In the genomic region with DNA sequence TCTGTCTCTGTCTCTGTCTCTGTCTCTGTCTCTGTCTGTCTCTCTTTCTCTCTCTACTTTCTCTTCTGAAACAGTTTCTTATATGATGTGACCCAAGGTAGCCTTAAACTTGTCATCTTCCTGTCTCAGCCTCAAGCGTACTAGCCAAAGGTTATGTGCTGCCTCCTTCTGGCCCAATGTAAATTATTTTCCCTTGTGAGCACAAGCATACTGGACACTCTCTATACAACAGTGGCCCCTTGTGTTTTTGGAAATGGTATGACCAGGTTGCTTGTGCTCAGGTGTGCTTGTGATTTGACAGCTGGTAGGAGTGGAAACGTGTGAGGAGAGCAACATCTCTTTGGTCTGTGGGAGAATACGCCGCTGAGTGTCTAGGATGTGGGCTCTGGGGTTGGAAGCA, we compare ENCODE assay signal across 15 mouse cellular contexts. TPM values are rescaled to one million over a fixed set of nuclear protein-coding genes. Genes with fewer than 3 reads are reported as not detected.
DNase-seq lines count a peak whose midpoint lies in the region; ATAC-seq and TF ChIP-seq lines count a peak whose summit lies in the region.
"Had no signal": no experiment of that assay in that cellular context is flagged by ENCODE, and none has a peak within 500 bp of the region (broad histone marks: within the 10 kb centered on the region; RNA-seq: fewer than 3 reads in every experiment).

No protein-coding gene starts in this region.

- no peak overlapping the region for H3K27ac ChIP-seq in kidney, adult 2 months (ENCODE audit: insufficient read depth, low read depth, low read length)
- H3K27ac ChIP-seq in spleen, adult 2 months (ENCODE audit: insufficient read depth, low read length) = no peak overlapping the region
- no peak overlapping the region for H3K27ac ChIP-seq in embryonic facial prominence, embryonic 10.5 days (replicated peaks)
- H3K27ac ChIP-seq: heart, embryonic 15.5 days; liver, embryonic 13.5 days had no signal

- no peaks in the 10 kb centered on the region for H3K4me1 ChIP-seq in kidney, adult 2 months (ENCODE audit: control insufficient read depth, insufficient read depth, low read length)
- H3K4me1 ChIP-seq in spleen, adult 2 months (ENCODE audit: control insufficient read depth, insufficient read depth, insufficient read length) = peaks cover 7% of the 10 kb centered on the region; the same call in 1 of the 2 replicates
- peaks cover 4% of the 10 kb centered on the region for H3K4me1 ChIP-seq in embryonic facial prominence, embryonic 10.5 days
- H3K4me1 ChIP-seq: heart, embryonic 15.5 days; liver, embryonic 13.5 days had no signal

- peak; percentile 23; the same call in 1 of the 2 replicates for TF ChIP-seq CTCF in kidney, adult 2 months (conservative IDR thresholded peaks at IDR 0.05; ENCODE audit: insufficient read depth, insufficient read length, low read depth, low read length)
- TF ChIP-seq CTCF in spleen, adult 2 months (IDR thresholded peaks at IDR 0.05; ENCODE audit: extremely low read depth, insufficient read depth, insufficient read length, insufficient replicate concordance) = peak; percentile 12; the same call in 1 of the 2 replicates
- TF ChIP-seq CTCF in Patski (IDR thresholded peaks at IDR 0.05) = peak; percentile 33

- no peak for TF ChIP-seq POLR2A in kidney, adult 2 months (IDR thresholded peaks at IDR 0.05; ENCODE audit: low read depth, low read length)
- TF ChIP-seq POLR2A in spleen, adult 2 months (IDR thresholded peaks at IDR 0.05; ENCODE audit: low read depth, low read length) = no peak

- POLR2A ChIA-PET in Patski (lab: Charles Lee) = no interaction called here

- WGBS in kidney, adult 2 months = 86% methylated on average over 4 of the region's 4 CpGs
- 82% methylated on average over 4 of the region's 4 CpGs for WGBS in spleen, adult 2 months
- 85% methylated on average over 4 of the region's 4 CpGs for WGBS in embryonic facial prominence, embryonic 10.5 days

- DNase-seq in kidney, adult 2 months = no peak
- no peak for DNase-seq in kidney, postnatal 14 days
- DNase-seq in spleen, adult 2 months (ENCODE audit: low read depth in 1 of 2, low spot score in 2 of 2) = peak in 1 of 2 experiments; percentile 18
- DNase-seq in spleen, postnatal 4 days (ENCODE audit: low spot score in 2 of 2) = no peak
- no peak for DNase-seq in Patski (ENCODE audit: low read depth, low spot score)
- DNase-seq in splenic B cell, adult 2 months (ENCODE audit: low read depth, low spot score) = peak; percentile 83
- DNase-seq in layer of hippocampus, adult 9-11 months = no peak
- no peak for DNase-seq in embryonic facial prominence, embryonic 10.5 days (ENCODE audit: low spot score)
- DNase-seq: adrenal gland, postnatal 36 days; cerebellum, postnatal 10 days; kidney, adult 18-20 months; liver, embryonic 13.5 days; midbrain, embryonic 14.5 days; spleen, adult 18-20 months had no signal

- in situ Hi-C loops in Patski (cut with MboI; ENCODE audit: low pct_unique_long_range_greater_than_20kb) = no loop called here

- no peaks in the 10 kb centered on the region for H3K36me3 ChIP-seq in kidney, adult 2 months (ENCODE audit: control insufficient read depth, insufficient read depth, low read length)
- no peaks in the 10 kb centered on the region for H3K36me3 ChIP-seq in spleen, adult 2 months (ENCODE audit: control insufficient read depth, insufficient read depth, low read length)
- no peaks in the 10 kb centered on the region for H3K36me3 ChIP-seq in splenic B cell, adult 2 months (ENCODE audit: control insufficient read depth, insufficient read depth, low read length, poor library complexity, severe bottlenecking)
- no peaks in the 10 kb centered on the region for H3K36me3 ChIP-seq in embryonic facial prominence, embryonic 10.5 days (replicated peaks)
- H3K36me3 ChIP-seq: heart, embryonic 15.5 days; liver, embryonic 13.5 days had no signal

- H3K4me3 ChIP-seq in kidney, adult 2 months (ENCODE audit: insufficient read depth, low read depth, low read length) = no peak overlapping the region
- no peak overlapping the region for H3K4me3 ChIP-seq in spleen, adult 2 months (ENCODE audit: extremely low read depth, insufficient read depth, insufficient read length)
- no peak overlapping the region for H3K4me3 ChIP-seq in embryonic facial prominence, embryonic 10.5 days
- H3K4me3 ChIP-seq: heart, embryonic 15.5 days; liver, embryonic 13.5 days had no signal

- no peaks in the 10 kb centered on the region for H3K9me3 ChIP-seq in embryonic facial prominence, embryonic 10.5 days
- H3K9me3 ChIP-seq: heart, embryonic 15.5 days; liver, embryonic 13.5 days had no signal

- no peaks in the 10 kb centered on the region for H3K27me3 ChIP-seq in kidney, adult 2 months (replicated peaks; ENCODE audit: control insufficient read depth, insufficient read depth, low read length)
- no peaks in the 10 kb centered on the region for H3K27me3 ChIP-seq in spleen, adult 2 months (ENCODE audit: control insufficient read depth, insufficient read depth, low read length)
- no peaks in the 10 kb centered on the region for H3K27me3 ChIP-seq in Patski
- no peaks in the 10 kb centered on the region for H3K27me3 ChIP-seq in splenic B cell, adult 2 months (ENCODE audit: control insufficient read depth, insufficient read depth, low read length, poor library complexity, severe bottlenecking)
- H3K27me3 ChIP-seq in embryonic facial prominence, embryonic 10.5 days (replicated peaks; ENCODE audit: low read depth, poor library complexity, severe bottlenecking) = no peaks in the 10 kb centered on the region
- H3K27me3 ChIP-seq: heart, embryonic 15.5 days; liver, embryonic 13.5 days had no signal

- no peak for ATAC-seq in Patski

- CTCF ChIA-PET in Patski (lab: Charles Lee) = no interaction called here

RNA-seq across cellular contexts. Expression of a gene that starts 42.6 kb away (rescaled TPM):
- polyA plus RNA-seq in kidney, adult 2 months (2012; rRNA removed) = 13.8 and 18.5 TPM in 2 replicates
- 13.6 and 17.0 TPM in 2 replicates for polyA plus RNA-seq in spleen, adult 2 months (2012; rRNA removed)
- polyA plus RNA-seq in Patski (2021) = 60.2 TPM
- 16.7 and 17.5 TPM in 2 replicates for polyA plus RNA-seq in embryonic facial prominence, embryonic 10.5 days (2016; fragmentation: Nextera tagmentation; extraction: Ambion mirVana)
